Mouse (Mus musculus): ENCODE measurements around the gene Platr17.
"Not testable (repeated sequence)": the region's sequence is repeated elsewhere in the genome, so short reads cannot be mapped to it uniquely, and the experiment has no call there.

DNA sequence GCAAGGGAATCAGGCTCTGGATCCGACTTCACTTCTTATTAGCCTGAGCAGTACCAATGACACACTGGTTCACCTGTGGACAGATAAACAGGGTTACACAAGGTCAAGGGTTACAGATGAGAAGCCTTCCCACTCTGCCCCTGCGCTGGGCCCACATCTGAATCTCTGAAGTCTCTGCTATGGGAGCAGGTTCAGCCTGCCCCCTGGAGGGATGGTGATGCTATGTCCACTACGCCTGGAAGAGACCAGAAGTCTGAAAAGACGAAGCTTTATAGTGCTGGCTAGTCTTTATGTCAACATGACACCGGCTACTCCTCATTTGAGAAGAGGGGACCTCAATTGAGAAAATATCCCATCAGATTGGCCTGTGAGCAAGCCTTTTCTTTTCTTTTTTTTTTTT lies 29.1 kb upstream of the Platr17 start:
- not testable (repeated sequence) for TF ChIP-seq CTCF (IDR thresholded peaks at IDR 0.05; ENCODE audit: low read depth, low read length); POLR2AphosphoS5 (IDR thresholded peaks at IDR 0.05; ENCODE audit: insufficient replicate concordance, low read depth, low read length)
